Mouse (Mus musculus): ENCODE data around the gene Map2k6. TPM values are rescaled to one million over a fixed set of nuclear protein-coding genes. Genes with fewer than 3 reads are reported as not detected.
A peak's percentile ranks its signal among the peaks of the same experiment; 100 is the strongest.

The Map2k6 gene
- polyA plus RNA-seq, 1 experiment from 2014 or later = 44.7 TPM

GRCm38 (mm10) chr11:110478978-110479384 is 80.1 kb downstream of the Map2k6 start:
- peak; percentile 93 for ATAC-seq
- peak overlapping the region; percentile 83 for H3K27ac ChIP-seq
- 0 out of 2 replicates have a peak overlapping the region, but pooled peaks have one; percentile 23 for H3K9ac ChIP-seq
- peaks cover 52% of the 10 kb centered on the region for H3K4me1 ChIP-seq
- H3K36me3 ChIP-seq (ENCODE audit: poor library complexity, severe bottlenecking) = no peaks in the 10 kb centered on the region
- 2% methylated on average over 5 of the region's 6 CpGs for WGBS
- H3K4me3 ChIP-seq = peak overlapping the region; percentile 26
- H3K9me3 ChIP-seq (replicated peaks) = no peaks in the 10 kb centered on the region
- peaks cover 28% of the 10 kb centered on the region; the same call in 1 of the 2 replicates for H3K27me3 ChIP-seq
- H3K4me2 ChIP-seq = peak overlapping the region; percentile 53

GRCm38 (mm10) chr11:110481406-110481805 is 82.5 kb downstream of the Map2k6 start:
- H3K4me2 ChIP-seq = peak overlapping the region; percentile 29; the same call in 1 of the 2 replicates
- 47% methylated on average over 2 of the region's 2 CpGs for WGBS

GRCm38 (mm10) chr11:110482176-110482575 is 83.3 kb downstream of the Map2k6 start:
- Histone ChIP-seq H3K27ac (no peak overlapping the region), H3K9ac (no peak overlapping the region), H3K4me1 (peaks cover 45% of the 10 kb centered on the region), H3K27me3 (peaks cover 20% of the 10 kb centered on the region; the same call in 1 of the 2 replicates), H3K4me3 (no peak overlapping the region), H3K4me2 (no peak overlapping the region), H3K36me3 (ENCODE audit: poor library complexity, severe bottlenecking) (peaks cover 5% of the 10 kb centered on the region), H3K9me3 (replicated peaks) (peaks cover 3% of the 10 kb centered on the region; the same call in 1 of the 2 replicates)
- 87% methylated on average over 8 of the region's 8 CpGs for WGBS
- ATAC-seq = no peak

More at GRCm38 (mm10) chr11:110481406-110481805, 82.5 kb downstream of the Map2k6 start:
- H3K36me3 ChIP-seq (ENCODE audit: poor library complexity, severe bottlenecking) = no peaks in the 10 kb centered on the region
- no peak overlapping the region for H3K27ac ChIP-seq
- H3K27me3 ChIP-seq = peaks cover 20% of the 10 kb centered on the region; the same call in 1 of the 2 replicates
- H3K4me1 ChIP-seq = peaks cover 52% of the 10 kb centered on the region
- no peak overlapping the region for H3K9ac ChIP-seq
- ATAC-seq = no peak
- no peaks in the 10 kb centered on the region for H3K9me3 ChIP-seq (replicated peaks)
- H3K4me3 ChIP-seq = no peak overlapping the region

- peaks cover 4% of the 10 kb centered on the region; the same call in 1 of the 2 replicates for H3K9me3 ChIP-seq (replicated peaks)
- H3K4me2 ChIP-seq = no peak overlapping the region
- no peak for ATAC-seq
- H3K36me3 ChIP-seq (ENCODE audit: poor library complexity, severe bottlenecking) = peaks cover 7% of the 10 kb centered on the region
- peaks cover 40% of the 10 kb centered on the region for H3K4me1 ChIP-seq
- H3K27me3 ChIP-seq = peaks cover 19% of the 10 kb centered on the region; the same call in 1 of the 2 replicates
- no peak overlapping the region for H3K27ac ChIP-seq
- 85% methylated on average over 4 of the region's 4 CpGs for WGBS
- no peak overlapping the region for H3K9ac ChIP-seq
- H3K4me3 ChIP-seq = no peak overlapping the region
These were observed 83.7 kb downstream of the Map2k6 start for GRCm38 (mm10) chr11:110482649-110483048.

- Histone ChIP-seq H3K9ac (no peak overlapping the region), H3K4me2 (no peak overlapping the region), H3K9me3 (replicated peaks) (peaks cover 4% of the 10 kb centered on the region; the same call in 1 of the 2 replicates), H3K27ac (no peak overlapping the region), H3K4me1 (peaks cover 35% of the 10 kb centered on the region), H3K36me3 (ENCODE audit: poor library complexity, severe bottlenecking) (peaks cover 7% of the 10 kb centered on the region), H3K27me3 (peaks cover 18% of the 10 kb centered on the region; the same call in 1 of the 2 replicates), H3K4me3 (no peak overlapping the region)
- 29% methylated on average over 6 of the region's 6 CpGs for WGBS
- ATAC-seq = no peak
These were observed 84.2 kb downstream of the Map2k6 start for GRCm38 (mm10) chr11:110483165-110483564.

- peaks cover 18% of the 10 kb centered on the region; the same call in 1 of the 2 replicates for H3K27me3 ChIP-seq
- H3K9ac ChIP-seq = no peak overlapping the region
- H3K4me1 ChIP-seq = peaks cover 25% of the 10 kb centered on the region
- H3K9me3 ChIP-seq (replicated peaks) = peaks cover 4% of the 10 kb centered on the region; the same call in 1 of the 2 replicates
- ATAC-seq = no peak
- H3K27ac ChIP-seq = no peak overlapping the region
- no peak overlapping the region for H3K4me3 ChIP-seq
- peaks cover 9% of the 10 kb centered on the region for H3K36me3 ChIP-seq (ENCODE audit: poor library complexity, severe bottlenecking)
- 96% methylated on average over 1 of the region's 1 CpGs for WGBS
- no peak overlapping the region for H3K4me2 ChIP-seq
These were observed 85.5 kb downstream of the Map2k6 start for GRCm38 (mm10) chr11:110484426-110484825.

GRCm38 (mm10) chr11:110485081-110485480 is 86.2 kb downstream of the Map2k6 start:
- Histone ChIP-seq H3K9ac (no peak overlapping the region), H3K27me3 (peaks cover 18% of the 10 kb centered on the region; the same call in 1 of the 2 replicates), H3K9me3 (replicated peaks) (peaks cover 4% of the 10 kb centered on the region; the same call in 1 of the 2 replicates), H3K4me3 (no peak overlapping the region), H3K36me3 (ENCODE audit: poor library complexity, severe bottlenecking) (peaks cover 10% of the 10 kb centered on the region), H3K4me1 (peaks cover 18% of the 10 kb centered on the region), H3K4me2 (no peak overlapping the region), H3K27ac (no peak overlapping the region)
- no peak for ATAC-seq
- WGBS = 92% methylated on average over 6 of the region's 6 CpGs

GRCm38 (mm10) chr11:110487796-110488195 is 88.9 kb downstream of the Map2k6 start:
- Histone ChIP-seq H3K9ac (no peak overlapping the region), H3K27ac (no peak overlapping the region), H3K4me3 (no peak overlapping the region), H3K4me2 (no peak overlapping the region), H3K27me3 (no peaks in the 10 kb centered on the region), H3K4me1 (no peaks in the 10 kb centered on the region), H3K9me3 (replicated peaks) (peaks cover 4% of the 10 kb centered on the region; the same call in 1 of the 2 replicates), H3K36me3 (ENCODE audit: poor library complexity, severe bottlenecking) (peaks cover 29% of the 10 kb centered on the region)
- 95% methylated on average over 6 of the region's 6 CpGs for whole genome bisulfite sequencing
- no peak for ATAC-seq

GRCm38 (mm10) chr11:110488301-110488700 is 89.4 kb downstream of the Map2k6 start:
- H3K27me3 ChIP-seq = no peaks in the 10 kb centered on the region
- WGBS = 95% methylated on average over 7 of the region's 7 CpGs
- ATAC-seq = no peak
- no peak overlapping the region for H3K27ac ChIP-seq
- H3K9ac ChIP-seq = no peak overlapping the region
- peaks cover 4% of the 10 kb centered on the region; the same call in 1 of the 2 replicates for H3K9me3 ChIP-seq (replicated peaks)
- peaks cover 34% of the 10 kb centered on the region for H3K36me3 ChIP-seq (ENCODE audit: poor library complexity, severe bottlenecking)
- H3K4me1 ChIP-seq = no peaks in the 10 kb centered on the region
- H3K4me2 ChIP-seq = no peak overlapping the region
- no peak overlapping the region for H3K4me3 ChIP-seq

GRCm38 (mm10) chr11:110495323-110496060 is 96.6 kb downstream of the Map2k6 start:
- 75% methylated on average over 4 of the region's 4 CpGs for WGBS

GRCm38 (mm10) chr11:110496061-110496446 is 97.1 kb downstream of the Map2k6 start:
- Histone ChIP-seq H3K9me3 (replicated peaks) (no peaks in the 10 kb centered on the region), H3K27ac (no peak overlapping the region), H3K4me1 (no peaks in the 10 kb centered on the region), H3K4me3 (no peak overlapping the region), H3K36me3 (ENCODE audit: poor library complexity, severe bottlenecking) (peaks cover 75% of the 10 kb centered on the region), H3K9ac (no peak overlapping the region), H3K4me2 (no peak overlapping the region), H3K27me3 (no peaks in the 10 kb centered on the region)
- 49% methylated on average over 12 of the region's 12 CpGs for WGBS
- no peak for ATAC-seq

More at GRCm38 (mm10) chr11:110495323-110496060, 96.6 kb downstream of the Map2k6 start:
- peaks cover 72% of the 10 kb centered on the region for H3K36me3 ChIP-seq (ENCODE audit: poor library complexity, severe bottlenecking)
- no peak overlapping the region for H3K27ac ChIP-seq
- no peaks in the 10 kb centered on the region for H3K4me1 ChIP-seq
- no peak for ATAC-seq
- H3K4me2 ChIP-seq = no peak overlapping the region
- H3K4me3 ChIP-seq = no peak overlapping the region
- no peak overlapping the region for H3K9ac ChIP-seq
- no peaks in the 10 kb centered on the region for H3K9me3 ChIP-seq (replicated peaks)
- H3K27me3 ChIP-seq = no peaks in the 10 kb centered on the region

GRCm38 (mm10) chr11:110497743-110498142 is 98.8 kb downstream of the Map2k6 start:
- no peak overlapping the region for H3K9ac ChIP-seq
- H3K27me3 ChIP-seq = no peaks in the 10 kb centered on the region
- H3K36me3 ChIP-seq (ENCODE audit: poor library complexity, severe bottlenecking) = peaks cover 76% of the 10 kb centered on the region
- no peak overlapping the region for H3K27ac ChIP-seq
- ATAC-seq = no peak; the same call in 1 of the 2 replicates
- H3K9me3 ChIP-seq (replicated peaks) = no peaks in the 10 kb centered on the region
- WGBS = 67% methylated on average over 8 of the region's 8 CpGs
- H3K4me1 ChIP-seq = no peaks in the 10 kb centered on the region
- no peak overlapping the region for H3K4me2 ChIP-seq
- H3K4me3 ChIP-seq = no peak overlapping the region

All from forebrain, embryonic 13.5 days (tissue).